Mouse (Mus musculus): ENCODE data around the gene Sox2. TPM values are rescaled to one million over a fixed set of nuclear protein-coding genes. Genes with fewer than 3 reads are reported as not detected.

Sox2 gene
- total and polyA plus RNA-seq, 3 experiments: not detected

DNA sequence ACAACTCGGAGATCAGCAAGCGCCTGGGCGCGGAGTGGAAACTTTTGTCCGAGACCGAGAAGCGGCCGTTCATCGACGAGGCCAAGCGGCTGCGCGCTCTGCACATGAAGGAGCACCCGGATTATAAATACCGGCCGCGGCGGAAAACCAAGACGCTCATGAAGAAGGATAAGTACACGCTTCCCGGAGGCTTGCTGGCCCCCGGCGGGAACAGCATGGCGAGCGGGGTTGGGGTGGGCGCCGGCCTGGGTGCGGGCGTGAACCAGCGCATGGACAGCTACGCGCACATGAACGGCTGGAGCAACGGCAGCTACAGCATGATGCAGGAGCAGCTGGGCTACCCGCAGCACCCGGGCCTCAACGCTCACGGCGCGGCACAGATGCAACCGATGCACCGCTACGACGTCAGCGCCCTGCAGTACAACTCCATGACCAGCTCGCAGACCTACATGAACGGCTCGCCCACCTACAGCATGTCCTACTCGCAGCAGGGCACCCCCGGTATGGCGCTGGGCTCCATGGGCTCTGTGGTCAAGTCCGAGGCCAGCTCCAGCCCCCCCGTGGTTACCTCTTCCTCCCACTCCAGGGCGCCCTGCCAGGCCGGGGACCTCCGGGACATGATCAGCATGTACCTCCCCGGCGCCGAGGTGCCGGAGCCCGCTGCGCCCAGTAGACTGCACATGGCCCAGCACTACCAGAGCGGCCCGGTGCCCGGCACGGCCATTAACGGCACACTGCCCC, 586 bp downstream of the Sox2 start:
- DNase-seq (ENCODE audit: low read depth, low spot score): no peak
- H3K79me2 ChIP-seq (ENCODE audit: control insufficient read depth, insufficient read depth, low read length, poor library complexity): no peaks in the 10 kb centered on the region
- TF ChIP-seq CTCF (IDR thresholded peaks at IDR 0.05 in 2 of 3, conservative IDR thresholded peaks at IDR 0.05 in 1 of 3; ENCODE audit: control insufficient read depth in 1 of 3, insufficient read depth in 1 of 3, low read depth in 2 of 3, low read length in 3 of 3, poor library complexity in 1 of 3, severe bottlenecking in 1 of 3) (no peak), POLR2A (IDR thresholded peaks at IDR 0.05; ENCODE audit: control insufficient read depth in 1 of 2, insufficient read depth in 1 of 2, low read depth in 1 of 2, low read length in 2 of 2, poor library complexity in 1 of 2) (0 out of 4 replicates have a peak, but pooled peaks of 1 of the 2 experiments have one; percentile 20), NRF1 (IDR thresholded peaks at IDR 0.05; ENCODE audit: insufficient read depth, low read depth, low read length, poor library complexity, severe bottlenecking) (no peak), MXI1 (IDR thresholded peaks at IDR 0.05; ENCODE audit: low read depth, low read length) (no peak), MAFK (IDR thresholded peaks at IDR 0.05; ENCODE audit: borderline replicate concordance, low read depth, low read length) (no peak), USF1 (IDR thresholded peaks at IDR 0.05; ENCODE audit: low read depth, low read length) (no peak)
- no peaks in the 10 kb centered on the region for H3K36me3 ChIP-seq (ENCODE audit: control insufficient read depth in 1 of 2, insufficient read depth in 2 of 2, low read length in 2 of 2)
- H3K4me1 ChIP-seq (ENCODE audit: control insufficient read depth in 1 of 2, insufficient read depth in 2 of 2, low read length in 2 of 2): no peaks in the 10 kb centered on the region
- H3K9ac ChIP-seq (ENCODE audit: control insufficient read depth, low read depth, low read length, poor library complexity, severe bottlenecking): no peak overlapping the region
- H3K27ac ChIP-seq (ENCODE audit: control insufficient read depth, low read depth, low read length): no peak overlapping the region
- no peaks in the 10 kb centered on the region for H3K9me3 ChIP-seq (replicated peaks; ENCODE audit: insufficient read depth, low read length)
- no peaks in the 10 kb centered on the region for H3K27me3 ChIP-seq (ENCODE audit: control insufficient read depth in 1 of 2, insufficient read depth in 2 of 2, low read length in 2 of 2)
- no peak overlapping the region for H3K4me3 ChIP-seq (ENCODE audit: control insufficient read depth in 1 of 2, insufficient read depth in 1 of 2, low read depth in 2 of 2, low read length in 2 of 2)

GRCm38 (mm10) chr3:34651486-34652170, 1.4 kb downstream of the Sox2 start:
- Histone ChIP-seq H3K27me3 (ENCODE audit: control insufficient read depth in 1 of 2, insufficient read depth in 2 of 2, low read length in 2 of 2) (no peaks in the 10 kb centered on the region), H3K9ac (ENCODE audit: control insufficient read depth, low read depth, low read length, poor library complexity, severe bottlenecking) (no peak overlapping the region), H3K79me2 (ENCODE audit: control insufficient read depth, insufficient read depth, low read length, poor library complexity) (no peaks in the 10 kb centered on the region), H3K9me3 (replicated peaks; ENCODE audit: insufficient read depth, low read length) (no peaks in the 10 kb centered on the region), H3K27ac (ENCODE audit: control insufficient read depth, low read depth, low read length) (no peak overlapping the region), H3K4me3 (ENCODE audit: control insufficient read depth in 1 of 2, insufficient read depth in 1 of 2, low read depth in 2 of 2, low read length in 2 of 2) (no peak overlapping the region), H3K36me3 (ENCODE audit: control insufficient read depth in 1 of 2, insufficient read depth in 2 of 2, low read length in 2 of 2) (no peaks in the 10 kb centered on the region), H3K4me1 (ENCODE audit: control insufficient read depth in 1 of 2, insufficient read depth in 2 of 2, low read length in 2 of 2) (no peaks in the 10 kb centered on the region)
- no peak for DNase-seq (ENCODE audit: low read depth, low spot score)
- TF ChIP-seq TCF12 (IDR thresholded peaks at IDR 0.05; ENCODE audit: low read depth, low read length) (no peak), POLR2A (IDR thresholded peaks at IDR 0.05; ENCODE audit: control insufficient read depth in 1 of 2, insufficient read depth in 1 of 2, low read depth in 1 of 2, low read length in 2 of 2, poor library complexity in 1 of 2) (no peak), UBTF (IDR thresholded peaks at IDR 0.05; ENCODE audit: borderline replicate concordance, insufficient read depth, low read depth, low read length) (no peak), NELFE (IDR thresholded peaks at IDR 0.05; ENCODE audit: low read depth, low read length) (no peak), CHD2 (IDR thresholded peaks at IDR 0.05; ENCODE audit: low read length) (no peak), NRF1 (IDR thresholded peaks at IDR 0.05; ENCODE audit: insufficient read depth, low read depth, low read length, poor library complexity, severe bottlenecking) (no peak), ETS1 (IDR thresholded peaks at IDR 0.05; ENCODE audit: low read depth, low read length) (no peak), GABPA (IDR thresholded peaks at IDR 0.05; ENCODE audit: low read depth, low read length) (no peak), MEF2A (IDR thresholded peaks at IDR 0.05; ENCODE audit: extremely low read depth, insufficient replicate concordance, low read depth, low read length, poor library complexity, severe bottlenecking) (no peak), MAZ (IDR thresholded peaks at IDR 0.05; ENCODE audit: low read depth, low read length) (no peak), MXI1 (IDR thresholded peaks at IDR 0.05; ENCODE audit: low read depth, low read length) (no peak), ZNF384 (IDR thresholded peaks at IDR 0.05; ENCODE audit: low read depth, low read length) (no peak), RCOR1 (IDR thresholded peaks at IDR 0.05; ENCODE audit: low read depth, low read length) (no peak), RAD21 (IDR thresholded peaks at IDR 0.05; ENCODE audit: low read depth, low read length) (no peak), TBP (IDR thresholded peaks at IDR 0.05; ENCODE audit: low read depth, low read length) (no peak), E2F4 (IDR thresholded peaks at IDR 0.05; ENCODE audit: borderline replicate concordance, low read depth, low read length) (no peak), POLR2AphosphoS2 (IDR thresholded peaks at IDR 0.05; ENCODE audit: low read length) (no peak)

All from MEL (cell line).